Mouse (Mus musculus): ENCODE data around the gene Tceanc.

Tceanc gene

GRCm38 (mm10) chrX:166495052-166495451, 23.3 kb downstream of the Tceanc start:
- DNase-seq (ENCODE audit: low spot score in 2 of 2), result no peak

- peak; percentile 77 to 83 for DNase-seq (ENCODE audit: low spot score in 2 of 2)
Observed at GRCm38 (mm10) chrX:166479365-166479983, 38.9 kb downstream of the Tceanc start, which contains the start of gene Rab9. Rab9 (minus strand) TSS chrX:166479867.

GRCm38 (mm10) chrX:166478631-166479364, 39.6 kb downstream of the Tceanc start:
- no peak for DNase-seq (ENCODE audit: low spot score in 2 of 2)

- DNase-seq (ENCODE audit: low spot score in 2 of 2), result no peak
Observed at GRCm38 (mm10) chrX:166477393-166477792, 41.0 kb downstream of the Tceanc start.

- no peak for DNase-seq (ENCODE audit: low spot score in 2 of 2)
Observed at GRCm38 (mm10) chrX:166472612-166473011, 45.8 kb downstream of the Tceanc start.

GRCm38 (mm10) chrX:166468321-166468720, 50.0 kb downstream of the Tceanc start:
- DNase-seq (ENCODE audit: low spot score in 2 of 2), result no peak

GRCm38 (mm10) chrX:166455525-166455924, 62.8 kb downstream of the Tceanc start:
- DNase-seq (ENCODE audit: low spot score in 2 of 2), result no peak

- DNase-seq (ENCODE audit: low spot score in 2 of 2), result no peak
Observed at GRCm38 (mm10) chrX:166454331-166454730, 64.0 kb downstream of the Tceanc start.

- no peak for DNase-seq (ENCODE audit: low spot score in 2 of 2)
Observed at GRCm38 (mm10) chrX:166453532-166453931, 64.8 kb downstream of the Tceanc start.

Data from frontal cortex, postnatal 14 days (tissue).